Mouse (Mus musculus): ENCODE measurements around the gene Bet1l. TPM values are rescaled to one million over a fixed set of nuclear protein-coding genes. Genes with fewer than 3 reads are reported as not detected.

Gene Bet1l
- polyA plus RNA-seq, 1 experiment from 2014 or later, result 33.3 TPM

GRCm38 (mm10) chr7:140854483-140854882 is 2.9 kb downstream of the Bet1l start:
- WGBS, result 97% methylated on average over 18 of the region's 18 CpGs
- H3K4me2 ChIP-seq (ENCODE audit: low read length), result no peak overlapping the region
- ATAC-seq, result no peak

GRCm38 (mm10) chr7:140853386-140853785 is 4.0 kb downstream of the Bet1l start:
- Histone ChIP-seq H3K4me3 (ENCODE audit: low read depth, low read length) (no peak overlapping the region), H3K4me1 (ENCODE audit: control insufficient read depth, insufficient read depth, low read length) (peaks cover 12% of the 10 kb centered on the region), H3K36me3 (ENCODE audit: control insufficient read depth, insufficient read depth, low read length) (peaks cover 19% of the 10 kb centered on the region), H3K9ac (ENCODE audit: low read depth, low read length) (no peak overlapping the region), H3K27me3 (ENCODE audit: control insufficient read depth, insufficient read depth, low read depth, low read length) (no peaks in the 10 kb centered on the region), H3K9me3 (replicated peaks; ENCODE audit: control insufficient read depth, low read length, poor library complexity, severe bottlenecking) (no peaks in the 10 kb centered on the region), H3K27ac (ENCODE audit: low read length) (no peak overlapping the region), H3K4me2 (ENCODE audit: low read length) (no peak overlapping the region)
- 88% methylated on average over 9 of the region's 9 CpGs for WGBS
- ATAC-seq, result no peak

More at GRCm38 (mm10) chr7:140854483-140854882, 2.9 kb downstream of the Bet1l start:
- Histone ChIP-seq H3K4me1 (ENCODE audit: control insufficient read depth, insufficient read depth, low read length) (peaks cover 21% of the 10 kb centered on the region), H3K9ac (ENCODE audit: low read depth, low read length) (no peak overlapping the region), H3K4me3 (ENCODE audit: low read depth, low read length) (no peak overlapping the region), H3K36me3 (ENCODE audit: control insufficient read depth, insufficient read depth, low read length) (peaks cover 19% of the 10 kb centered on the region), H3K9me3 (replicated peaks; ENCODE audit: control insufficient read depth, low read length, poor library complexity, severe bottlenecking) (no peaks in the 10 kb centered on the region), H3K27ac (ENCODE audit: low read length) (no peak overlapping the region), H3K27me3 (ENCODE audit: control insufficient read depth, insufficient read depth, low read depth, low read length) (no peaks in the 10 kb centered on the region)

- Histone ChIP-seq H3K27me3 (ENCODE audit: control insufficient read depth, insufficient read depth, low read depth, low read length) (no peaks in the 10 kb centered on the region), H3K9ac (ENCODE audit: low read depth, low read length) (no peak overlapping the region), H3K4me3 (ENCODE audit: low read depth, low read length) (no peak overlapping the region), H3K4me1 (ENCODE audit: control insufficient read depth, insufficient read depth, low read length) (peaks cover 7% of the 10 kb centered on the region), H3K27ac (ENCODE audit: low read length) (no peak overlapping the region), H3K36me3 (ENCODE audit: control insufficient read depth, insufficient read depth, low read length) (peaks cover 19% of the 10 kb centered on the region), H3K4me2 (ENCODE audit: low read length) (no peak overlapping the region), H3K9me3 (replicated peaks; ENCODE audit: control insufficient read depth, low read length, poor library complexity, severe bottlenecking) (no peaks in the 10 kb centered on the region)
- WGBS, result 95% methylated on average over 4 of the region's 4 CpGs
- ATAC-seq, result no peak
Observed at GRCm38 (mm10) chr7:140851916-140852315, 5.5 kb downstream of the Bet1l start.

- no peaks in the 10 kb centered on the region for H3K4me1 ChIP-seq (ENCODE audit: control insufficient read depth, insufficient read depth, low read length)
- no peak overlapping the region for H3K4me3 ChIP-seq (ENCODE audit: low read depth, low read length)
- peaks cover 3% of the 10 kb centered on the region; the same call in 1 of the 2 replicates for H3K27me3 ChIP-seq (ENCODE audit: control insufficient read depth, insufficient read depth, low read depth, low read length)
- no peak overlapping the region for H3K9ac ChIP-seq (ENCODE audit: low read depth, low read length)
- H3K27ac ChIP-seq (ENCODE audit: low read length), result no peak overlapping the region
- no peak overlapping the region for H3K4me2 ChIP-seq (ENCODE audit: low read length)
- H3K36me3 ChIP-seq (ENCODE audit: control insufficient read depth, insufficient read depth, low read length), result peaks cover 11% of the 10 kb centered on the region
- H3K9me3 ChIP-seq (replicated peaks; ENCODE audit: control insufficient read depth, low read length, poor library complexity, severe bottlenecking), result no peaks in the 10 kb centered on the region
- no peak for ATAC-seq
- 93% methylated on average over 10 of the region's 10 CpGs for WGBS
Observed at GRCm38 (mm10) chr7:140848591-140848990, 8.8 kb downstream of the Bet1l start.

- Histone ChIP-seq H3K4me2 (ENCODE audit: low read length) (no peak within 1 kb of the TSS), H3K9me3 (replicated peaks; ENCODE audit: control insufficient read depth, low read length, poor library complexity, severe bottlenecking) (no peaks in the 10 kb centered on the region), H3K36me3 (ENCODE audit: control insufficient read depth, insufficient read depth, low read length) (peaks cover 8% of the 10 kb centered on the region), H3K27ac (ENCODE audit: low read length) (no peak within 1 kb of the TSS), H3K9ac (ENCODE audit: low read depth, low read length) (0 out of 2 replicates have a peak within 1 kb of the TSS, but pooled peaks have one; percentile 10), H3K27me3 (ENCODE audit: control insufficient read depth, insufficient read depth, low read depth, low read length) (peaks cover 3% of the 10 kb centered on the region; the same call in 1 of the 2 replicates), H3K4me3 (ENCODE audit: low read depth, low read length) (no peak within 1 kb of the TSS), H3K4me1 (ENCODE audit: control insufficient read depth, insufficient read depth, low read length) (no peaks in the 10 kb centered on the region)
- ATAC-seq, result no peak
- 68% methylated on average over 11 of the region's 11 CpGs for WGBS
Observed at GRCm38 (mm10) chr7:140847755-140848580, 9.4 kb downstream of the Bet1l start, which contains the start of gene Odf3. Gene Odf3, plus strand, starts transcription at chr7:140847805.

GRCm38 (mm10) chr7:140846676-140847075 is 10.7 kb downstream of the Bet1l start:
- WGBS, result 87% methylated on average over 10 of the region's 10 CpGs
- no peak for ATAC-seq
- Histone ChIP-seq H3K4me3 (ENCODE audit: low read depth, low read length) (no peak overlapping the region), H3K9ac (ENCODE audit: low read depth, low read length) (no peak overlapping the region), H3K9me3 (replicated peaks; ENCODE audit: control insufficient read depth, low read length, poor library complexity, severe bottlenecking) (no peaks in the 10 kb centered on the region), H3K4me1 (ENCODE audit: control insufficient read depth, insufficient read depth, low read length) (no peaks in the 10 kb centered on the region), H3K36me3 (ENCODE audit: control insufficient read depth, insufficient read depth, low read length) (peaks cover 3% of the 10 kb centered on the region), H3K27me3 (ENCODE audit: control insufficient read depth, insufficient read depth, low read depth, low read length) (peaks cover 3% of the 10 kb centered on the region; the same call in 1 of the 2 replicates), H3K27ac (ENCODE audit: low read length) (no peak overlapping the region), H3K4me2 (ENCODE audit: low read length) (no peak overlapping the region)

- Histone ChIP-seq H3K27me3 (ENCODE audit: control insufficient read depth, insufficient read depth, low read depth, low read length) (peaks cover 6% of the 10 kb centered on the region), H3K4me1 (ENCODE audit: control insufficient read depth, insufficient read depth, low read length) (no peaks in the 10 kb centered on the region), H3K9me3 (replicated peaks; ENCODE audit: control insufficient read depth, low read length, poor library complexity, severe bottlenecking) (no peaks in the 10 kb centered on the region), H3K27ac (ENCODE audit: low read length) (no peak overlapping the region), H3K36me3 (ENCODE audit: control insufficient read depth, insufficient read depth, low read length) (no peaks in the 10 kb centered on the region), H3K4me3 (ENCODE audit: low read depth, low read length) (no peak overlapping the region), H3K9ac (ENCODE audit: low read depth, low read length) (no peak overlapping the region), H3K4me2 (ENCODE audit: low read length) (no peak overlapping the region)
- WGBS, result 70% methylated on average over 4 of the region's 4 CpGs
- ATAC-seq, result no peak
Observed at GRCm38 (mm10) chr7:140845683-140846082, 11.7 kb downstream of the Bet1l start.

- H3K9ac ChIP-seq (ENCODE audit: low read depth, low read length), result no peak within 1 kb of the TSS
- H3K27ac ChIP-seq (ENCODE audit: low read length), result no peak within 1 kb of the TSS
- no peaks in the 10 kb centered on the region for H3K9me3 ChIP-seq (replicated peaks; ENCODE audit: control insufficient read depth, low read length, poor library complexity, severe bottlenecking)
- no peak within 1 kb of the TSS for H3K4me3 ChIP-seq (ENCODE audit: low read depth, low read length)
- 30% methylated on average over 14 of the region's 14 CpGs for WGBS
- H3K4me1 ChIP-seq (ENCODE audit: control insufficient read depth, insufficient read depth, low read length), result no peaks in the 10 kb centered on the region
- peak; percentile 71 for ATAC-seq
- H3K36me3 ChIP-seq (ENCODE audit: control insufficient read depth, insufficient read depth, low read length), result no peaks in the 10 kb centered on the region
- peak within 1 kb of the TSS; percentile 28; the same call in 1 of the 2 replicates for H3K4me2 ChIP-seq (ENCODE audit: low read length)
- peaks cover 7% of the 10 kb centered on the region for H3K27me3 ChIP-seq (ENCODE audit: control insufficient read depth, insufficient read depth, low read depth, low read length)
Observed at GRCm38 (mm10) chr7:140844905-140845665, 12.3 kb downstream of the Bet1l start, which contains the start of gene Scgb1c1. Gene Scgb1c1, plus strand, starts transcription at chr7:140845547.
